Mouse (Mus musculus): ENCODE data around the gene Hist2h2ac.
"Not testable (repeated sequence)": the region's sequence is repeated elsewhere in the genome, so short reads cannot be mapped to it uniquely, and the experiment has no call there.

Hist2h2ac gene

GRCm38 (mm10) chr3:96180727-96181477 is 39.8 kb downstream of the Hist2h2ac start, which contains the start of gene Sv2a:
TSS of gene Sv2a (plus strand) at chr3:96181151.
- DNase-seq = peak; percentile 90 to 95

- peak; percentile 52 to 76 for DNase-seq
These were observed 41.1 kb downstream of the Hist2h2ac start for GRCm38 (mm10) chr3:96179531-96179930.

- DNase-seq = no peak
These were observed 41.8 kb downstream of the Hist2h2ac start for GRCm38 (mm10) chr3:96178902-96179301.

- DNase-seq = no peak
These were observed 42.3 kb downstream of the Hist2h2ac start for GRCm38 (mm10) chr3:96178427-96178826.

- DNase-seq = no peak
These were observed 45.4 kb downstream of the Hist2h2ac start for GRCm38 (mm10) chr3:96175251-96175650.

- DNase-seq = not testable (repeated sequence)
These were observed 46.6 kb downstream of the Hist2h2ac start for GRCm38 (mm10) chr3:96174042-96174441.

GRCm38 (mm10) chr3:96173185-96173584 is 47.5 kb downstream of the Hist2h2ac start:
- DNase-seq = no peak

- peak; percentile 87 to 90 for DNase-seq
These were observed 48.2 kb downstream of the Hist2h2ac start, which contains the start of gene Sf3b4 for GRCm38 (mm10) chr3:96172197-96173178. TSS of gene Sf3b4 (plus strand) at chr3:96172332.

- DNase-seq = no peak
These were observed 49.0 kb downstream of the Hist2h2ac start for GRCm38 (mm10) chr3:96171583-96172196.

- no peak for DNase-seq
These were observed 49.6 kb downstream of the Hist2h2ac start for GRCm38 (mm10) chr3:96170976-96171545.
